Mouse (Mus musculus) spleen, postnatal 36 days (tissue): ENCODE data around the gene Atp5j2.
A peak's percentile ranks its signal among the peaks of the same experiment; 100 is the strongest.
"Not testable (repeated sequence)": the region's sequence is repeated elsewhere in the genome, so short reads cannot be mapped to it uniquely, and the experiment has no call there.

Experiments
- DNase-seq, 2 experiments: peaks; one replicate each; pipeline ENCODE4 v3.0.0; 2022; ENCODE audit warnings: low spot score in 2 of 2, mixed read lengths in 1 of 2

Atp5j2 gene

DNA sequence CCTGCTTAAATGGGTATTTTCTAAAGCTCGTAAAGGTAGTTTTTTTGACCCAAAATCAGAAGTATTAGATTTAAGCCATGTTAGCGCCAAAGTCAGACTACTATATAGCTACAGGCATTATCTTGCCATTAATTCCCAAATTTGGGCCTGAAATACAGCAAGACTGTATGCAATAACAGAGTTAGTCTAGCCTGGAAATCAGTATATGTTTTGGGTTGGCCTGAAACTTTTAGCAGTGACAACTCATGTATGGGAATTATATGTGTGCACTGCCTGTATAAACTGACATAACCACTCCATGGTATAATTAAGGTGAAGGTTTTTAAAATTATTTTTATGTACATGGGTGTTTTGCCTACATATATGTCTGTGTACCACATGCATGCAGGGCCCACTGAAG is at the start of gene Atp5j2:
Gene Atp5j2 (minus strand): TSS at position 101 of the 400 bp plus-strand sequence.
- DNase-seq, result no peak

DNA sequence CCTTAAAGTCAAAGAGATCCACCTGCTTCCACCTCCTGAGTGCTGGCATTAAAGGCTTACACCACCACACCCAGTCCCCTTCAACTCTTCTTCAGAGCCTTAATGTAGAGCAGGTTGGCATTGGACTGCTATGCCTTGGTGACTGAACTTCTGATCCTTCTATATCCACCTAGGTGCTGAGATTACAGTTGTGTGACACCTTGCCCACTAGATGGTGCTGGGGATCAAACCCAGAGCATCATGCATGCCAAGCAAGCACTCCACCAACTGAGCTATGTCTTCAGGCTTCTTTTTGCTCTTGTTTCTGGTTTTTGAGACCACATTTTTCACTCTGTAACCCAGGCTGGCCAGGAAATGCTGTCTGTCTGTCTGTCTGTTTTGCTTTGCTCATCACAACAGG is 42.8 kb upstream of the Atp5j2 start:
- DNase-seq, result peak; percentile 25 to 27

DNA sequence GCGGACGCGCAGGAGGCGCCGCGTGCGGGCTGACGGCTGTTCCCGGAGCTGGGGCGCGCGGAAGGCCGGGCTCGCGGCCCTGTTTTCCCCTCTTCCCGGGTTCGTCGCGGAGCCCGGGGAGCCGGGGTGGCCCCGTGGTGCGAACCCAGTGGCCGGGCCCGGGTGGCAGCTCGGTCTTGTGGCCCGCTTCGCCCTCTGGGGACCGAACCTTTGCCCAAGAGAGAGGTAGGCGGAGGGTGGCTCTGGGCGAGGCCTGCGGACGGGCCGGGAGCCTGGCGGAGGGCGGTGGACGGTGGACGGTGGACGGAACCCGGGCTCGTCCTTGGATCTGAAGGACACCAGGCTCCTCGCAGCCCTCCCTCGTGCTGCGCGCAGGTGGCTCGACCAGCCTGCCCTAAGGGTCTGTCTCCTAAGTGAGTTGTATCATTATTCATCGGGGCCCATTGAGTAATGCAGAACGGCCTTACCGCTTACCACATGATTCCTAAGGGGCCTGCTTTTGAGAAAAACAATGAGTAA is 40.1 kb upstream of the Atp5j2 start:
- DNase-seq, result no peak

DNA sequence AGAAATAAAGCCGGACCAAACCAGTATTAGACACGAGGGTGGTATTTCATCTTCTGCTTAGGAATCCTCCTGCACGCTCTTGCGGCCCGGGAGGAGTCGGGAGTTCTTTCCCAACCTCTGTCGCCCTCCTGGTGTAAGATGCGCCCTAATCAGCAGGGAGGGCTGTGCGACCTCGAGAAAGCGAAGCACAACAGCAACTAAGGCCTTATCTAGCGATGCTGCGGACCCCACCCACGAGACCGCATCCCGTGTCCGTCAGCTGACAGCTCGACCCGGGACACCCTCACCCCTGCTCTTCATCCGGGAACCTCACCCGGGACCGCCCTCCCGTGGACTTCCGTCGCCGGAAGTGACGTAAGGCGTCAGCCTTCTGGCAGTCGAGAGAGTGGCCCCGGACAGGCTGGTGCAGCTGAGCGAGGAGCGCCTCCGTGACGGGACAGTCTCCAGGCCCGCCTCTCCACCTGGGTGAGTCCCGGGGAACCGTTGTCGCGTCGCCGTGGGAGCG is 39.6 kb upstream of the Atp5j2 start, which contains the start of gene Zfp655:
Gene Zfp655 (plus strand): TSS at position 349 of the 505 bp plus-strand sequence.
- peak; percentile 97 for DNase-seq

DNA sequence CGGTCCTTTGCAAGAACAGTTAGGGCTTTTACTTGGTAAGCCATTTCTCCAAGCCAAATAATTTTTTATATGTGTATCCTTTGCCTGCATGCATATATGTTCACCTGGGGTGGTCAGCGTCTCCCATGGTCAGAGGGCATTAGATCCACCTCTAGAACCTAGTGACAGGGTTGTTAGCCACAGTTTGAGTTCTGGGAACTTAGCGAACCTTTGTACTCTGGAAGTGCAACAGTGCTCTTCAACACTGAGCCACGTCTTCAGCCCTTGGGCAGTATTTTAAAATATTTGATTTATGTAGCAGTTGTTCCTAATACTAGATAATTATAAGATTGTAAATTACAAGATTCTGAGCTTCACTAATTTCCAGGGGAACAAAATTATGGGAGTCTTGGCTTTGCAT is 38.8 kb upstream of the Atp5j2 start:
- DNase-seq, result no peak

DNA sequence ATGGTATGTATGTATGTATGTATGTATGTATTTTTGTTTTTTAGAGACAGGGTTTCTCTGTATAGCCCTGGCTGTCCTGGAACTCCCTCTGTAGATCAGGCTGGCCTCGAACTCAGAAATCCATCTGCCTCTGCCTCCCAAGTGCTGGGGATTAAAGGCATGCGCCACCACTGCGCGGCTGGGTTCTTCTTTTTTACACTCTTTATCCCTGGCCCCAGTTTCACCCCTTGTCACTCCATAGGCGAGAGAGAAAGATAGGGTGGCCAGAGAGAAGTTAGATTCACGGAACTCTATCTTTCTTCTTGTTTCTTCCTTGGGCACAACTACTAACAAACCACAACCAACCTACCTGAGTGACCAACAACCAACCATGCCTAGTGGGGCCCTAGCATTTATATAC is 37.4 kb upstream of the Atp5j2 start:
- not testable (repeated sequence) for DNase-seq

DNA sequence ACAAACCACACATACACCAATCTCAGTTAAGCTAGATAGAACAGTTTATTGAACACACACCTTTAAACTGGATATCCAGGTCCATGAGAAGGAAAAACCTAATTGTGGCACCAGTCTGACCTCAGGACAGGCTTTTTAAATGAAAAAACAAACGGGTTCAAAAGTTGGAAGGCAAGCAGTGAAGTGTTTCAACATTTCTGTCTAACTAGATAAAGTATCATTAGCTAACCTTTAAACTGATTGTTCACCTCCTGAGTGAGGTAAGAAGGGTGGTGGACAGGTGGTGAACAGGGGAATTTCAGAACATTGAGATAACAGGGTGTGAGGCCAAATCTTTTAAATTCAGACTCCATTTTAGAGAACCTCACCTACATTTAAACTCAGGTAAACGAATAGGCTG is 34.6 kb upstream of the Atp5j2 start:
- no peak for DNase-seq

DNA sequence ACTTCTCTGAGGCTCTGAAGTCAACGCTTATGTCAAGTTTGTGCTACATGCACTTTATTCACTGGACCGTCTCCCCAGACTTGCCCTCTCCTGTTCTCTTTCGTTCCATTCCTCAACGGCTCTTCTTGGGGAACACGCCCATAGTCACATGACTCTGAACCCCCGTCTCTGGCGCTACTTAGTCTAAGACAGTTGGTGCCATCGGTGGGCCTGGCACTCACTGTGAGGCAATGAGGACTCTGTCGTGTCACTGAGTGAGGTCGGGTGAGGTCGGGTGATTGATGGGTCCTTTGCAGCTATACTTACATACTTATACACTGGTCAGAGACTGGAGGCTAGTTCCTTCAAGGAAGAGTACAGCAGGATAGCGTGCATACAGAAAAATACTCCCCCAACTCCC is 31.5 kb upstream of the Atp5j2 start:
- no peak for DNase-seq

DNA sequence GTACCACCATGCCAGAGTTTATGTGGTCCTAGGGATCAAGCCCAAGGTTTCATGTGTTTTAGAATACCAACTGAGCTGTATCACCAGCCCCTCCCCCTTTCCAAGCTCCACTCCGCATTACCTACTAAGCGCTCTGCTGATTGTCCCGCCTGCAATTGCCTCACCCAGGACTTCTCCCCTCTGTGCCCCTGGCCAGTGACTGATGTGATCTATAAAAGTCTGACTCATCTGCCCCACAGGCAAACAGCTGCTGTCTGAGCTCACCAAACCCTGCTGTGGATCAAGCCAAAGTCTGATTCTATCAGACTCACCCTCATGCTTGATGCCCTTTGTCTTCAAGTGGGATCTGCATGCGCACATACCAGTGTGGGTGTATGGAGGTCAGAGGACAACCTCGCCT is 31.0 kb upstream of the Atp5j2 start:
- DNase-seq, result no peak

DNA sequence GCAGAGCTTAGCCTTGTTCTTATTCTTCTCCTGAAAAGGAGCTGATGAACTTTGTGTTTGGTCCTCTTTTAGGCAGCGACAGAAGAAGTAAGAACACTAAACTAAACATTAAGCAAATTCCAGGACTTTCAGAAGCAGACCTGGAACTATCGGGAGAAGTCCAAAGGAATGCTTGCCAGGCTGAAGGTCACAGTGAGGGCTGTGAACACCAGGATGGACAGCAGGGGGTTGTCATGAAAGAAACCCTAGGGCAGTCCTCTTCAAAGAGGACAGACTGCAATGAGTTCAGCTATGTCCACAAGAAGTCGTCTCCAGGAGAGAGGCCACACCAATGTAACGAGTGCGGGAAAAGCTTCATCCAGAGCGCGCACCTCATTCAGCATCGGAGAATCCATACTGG is 28.1 kb upstream of the Atp5j2 start:
- DNase-seq, result no peak

DNA sequence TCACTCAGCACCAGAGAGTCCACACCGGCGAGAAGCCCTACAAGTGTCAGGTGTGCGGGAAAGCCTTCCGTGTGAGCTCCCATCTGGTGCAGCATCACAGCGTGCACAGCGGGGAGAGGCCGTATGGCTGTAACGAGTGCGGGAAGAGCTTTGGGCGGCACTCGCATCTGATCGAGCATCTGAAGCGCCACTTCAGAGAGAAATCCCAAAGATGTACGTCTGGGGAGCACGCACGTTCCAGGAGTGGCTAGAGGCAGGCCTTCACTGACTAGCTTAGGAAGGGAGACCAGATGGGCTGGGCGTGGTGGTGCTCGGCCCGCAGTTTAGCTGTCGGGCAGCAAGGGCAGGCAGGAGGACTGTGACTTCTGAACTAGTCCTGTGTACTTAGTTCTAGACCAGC is 26.8 kb upstream of the Atp5j2 start:
- no peak for DNase-seq

DNA sequence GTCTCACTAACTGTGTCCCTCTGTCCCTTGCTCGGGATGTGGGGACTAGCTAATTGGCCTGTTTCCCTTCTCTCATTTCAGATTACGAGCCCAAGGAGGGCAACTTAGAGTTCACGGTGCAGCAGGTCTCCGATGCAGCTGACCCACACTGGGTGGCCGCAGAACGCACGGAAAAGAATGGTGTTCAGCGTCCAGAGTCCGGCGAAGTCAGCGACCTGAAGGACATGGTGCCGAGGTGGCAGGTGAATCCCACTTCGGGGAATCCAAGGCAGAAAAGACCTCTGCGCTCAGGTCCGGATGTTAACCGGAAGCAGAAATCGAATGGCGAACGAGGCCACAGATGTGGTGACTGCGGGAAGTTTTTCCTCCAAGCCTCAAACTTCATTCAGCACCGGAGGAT is 26.3 kb upstream of the Atp5j2 start:
- no peak for DNase-seq

DNA sequence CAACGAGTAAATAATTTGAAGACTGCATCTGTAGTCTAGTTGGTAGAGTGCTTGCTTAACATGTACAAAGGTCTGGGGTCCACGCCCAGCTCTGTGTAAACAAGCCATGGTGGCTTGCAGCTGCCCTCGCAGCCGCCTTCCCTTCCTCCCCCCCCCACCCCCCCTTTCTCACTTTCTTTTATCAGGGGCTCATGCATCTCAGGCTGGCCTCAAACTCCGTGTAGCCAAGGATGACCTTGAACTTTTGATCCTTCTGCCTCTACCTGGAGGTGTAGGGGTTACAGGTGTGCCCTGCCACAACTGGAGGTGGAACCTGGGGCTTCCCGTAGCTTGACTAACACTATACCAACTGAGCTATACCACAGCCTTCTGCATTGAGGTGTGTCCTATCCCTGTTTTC is 25.9 kb upstream of the Atp5j2 start:
- no peak for DNase-seq

DNA sequence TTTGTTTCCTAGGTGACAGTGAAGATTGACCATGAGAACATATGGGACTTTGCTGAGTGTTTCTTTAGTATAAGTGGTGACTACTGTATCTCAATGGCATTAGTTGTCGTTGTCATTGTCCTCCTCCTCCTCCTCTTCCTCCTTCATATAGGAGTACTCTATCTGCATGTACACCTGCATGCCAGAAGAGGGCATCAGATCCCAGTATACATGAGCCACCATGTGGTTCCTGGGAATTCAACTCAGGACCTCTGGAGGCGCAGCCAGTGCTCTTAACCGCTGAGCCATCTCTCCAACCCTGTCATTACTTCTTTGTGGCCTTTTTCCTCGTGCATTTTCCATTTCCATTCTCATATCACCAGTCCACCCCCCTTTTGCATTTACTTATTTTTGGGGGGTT is 22.8 kb upstream of the Atp5j2 start:
- no peak for DNase-seq

DNA sequence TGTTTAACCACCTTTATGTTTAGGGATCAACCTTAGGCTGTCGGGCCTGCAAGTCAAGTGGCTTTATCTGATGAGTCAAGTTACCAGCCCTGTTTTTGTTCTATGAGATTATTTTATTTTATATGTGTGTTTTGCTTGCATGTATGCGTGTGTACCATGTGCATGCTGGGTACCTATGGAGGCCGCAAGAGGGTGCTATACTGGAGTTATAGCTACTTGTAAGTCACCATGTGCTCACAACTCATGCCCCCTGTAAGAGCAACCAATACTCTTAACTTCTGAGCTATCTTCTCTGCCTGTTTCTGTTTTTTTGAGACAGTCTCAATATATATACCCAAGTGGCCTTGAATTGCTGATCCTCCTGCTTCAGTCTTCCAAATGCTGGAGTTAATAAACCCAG is 21.6 kb upstream of the Atp5j2 start:
- no peak for DNase-seq

DNA sequence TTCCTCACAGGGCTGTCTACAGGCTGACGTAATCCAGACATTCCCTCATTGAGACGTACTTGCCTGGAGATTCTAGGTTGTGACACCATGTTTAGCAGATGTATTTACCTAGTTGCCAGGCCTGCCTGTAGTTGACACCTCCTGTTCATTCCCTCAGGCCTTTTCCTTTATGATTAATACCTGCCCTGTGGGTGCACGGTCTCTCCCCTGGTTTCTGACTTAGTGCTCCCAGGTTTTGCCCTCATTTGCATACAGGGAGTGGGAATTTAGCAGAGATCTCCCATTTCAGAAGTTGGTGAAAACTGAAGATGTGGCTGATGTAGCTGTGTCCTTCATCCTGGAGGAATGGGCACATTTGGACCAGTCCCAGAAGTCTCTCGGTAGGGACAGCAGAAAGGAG is 20.4 kb upstream of the Atp5j2 start:
- DNase-seq, result no peak

DNA sequence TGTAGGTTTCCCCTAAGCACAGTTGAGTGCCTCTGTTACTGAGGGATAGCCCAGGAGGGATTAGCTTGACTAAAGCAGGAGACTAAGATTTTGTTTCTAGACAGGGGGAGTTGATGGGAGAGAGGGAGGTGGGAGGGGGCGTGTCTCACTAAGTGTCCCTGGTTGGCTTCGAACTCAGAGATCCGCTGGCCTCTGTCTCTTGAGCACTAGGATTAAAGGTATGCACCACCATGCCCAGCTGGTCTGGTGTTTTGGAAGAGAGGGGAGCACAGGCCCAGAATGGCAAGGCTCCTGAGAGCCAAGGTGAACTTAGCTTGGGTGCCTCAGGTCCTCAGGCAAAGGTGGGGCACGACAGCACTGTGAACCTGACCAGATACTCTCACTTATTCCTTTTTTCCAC is 19.5 kb upstream of the Atp5j2 start:
- DNase-seq, result no peak

DNA sequence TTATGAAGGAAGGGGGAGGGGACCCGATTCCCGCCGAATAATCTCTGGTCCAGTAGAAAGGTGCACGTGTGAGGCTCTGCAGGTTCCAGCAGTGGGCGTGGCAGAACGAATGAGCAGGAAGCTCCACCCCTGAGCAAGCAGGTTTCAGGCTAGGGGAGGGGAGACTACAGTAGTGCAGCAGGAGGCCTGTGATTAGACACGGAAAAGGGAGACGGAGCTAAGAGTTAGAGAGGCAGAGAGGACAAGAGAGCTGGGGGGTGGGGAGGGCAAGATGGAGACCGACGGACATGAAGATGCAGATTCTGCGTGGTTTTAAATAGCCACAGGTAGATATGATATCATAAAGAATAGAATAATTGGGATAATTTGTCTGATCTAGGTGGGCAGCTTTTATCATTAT is 16.5 kb upstream of the Atp5j2 start:
- not testable (repeated sequence) for DNase-seq

DNA sequence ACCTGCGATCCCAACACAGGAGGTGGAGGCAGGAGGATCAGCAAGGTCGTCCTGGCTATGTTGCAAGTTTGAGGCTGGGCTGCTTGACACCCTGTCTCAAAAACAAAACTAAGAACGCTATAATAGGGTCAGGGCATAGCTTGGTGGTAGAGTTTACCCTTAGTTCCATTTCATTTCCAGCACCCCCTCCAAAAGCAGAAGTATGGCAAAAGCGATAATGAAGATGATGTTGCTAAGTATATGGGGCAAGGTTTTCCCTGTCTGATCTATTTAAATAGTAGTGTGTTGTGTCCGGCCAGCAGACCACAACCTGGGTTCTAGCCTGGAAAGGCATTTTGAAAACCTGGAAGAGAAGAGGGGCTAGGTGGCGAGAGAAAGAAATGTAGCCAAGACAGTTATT is 16.1 kb upstream of the Atp5j2 start:
- DNase-seq, result no peak

DNA sequence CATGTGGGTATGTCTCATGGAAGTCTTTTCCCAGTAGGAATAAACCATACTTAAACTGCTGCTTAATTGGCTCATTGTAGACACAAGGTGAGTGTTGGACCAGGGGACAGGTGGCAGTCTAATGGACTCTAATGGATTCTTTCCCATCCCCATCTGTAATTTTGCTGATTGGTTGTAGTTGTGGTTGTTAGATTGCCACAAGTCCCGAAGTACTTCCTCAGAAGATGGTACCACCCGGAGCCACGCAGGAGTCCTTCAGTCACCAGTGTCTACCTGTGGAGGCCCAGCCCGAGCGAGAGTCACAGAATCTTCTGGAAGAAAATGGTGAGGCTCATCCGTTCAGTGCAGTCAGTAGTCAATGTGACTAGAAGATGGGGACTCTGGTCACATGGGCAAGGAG is 15.5 kb upstream of the Atp5j2 start:
- DNase-seq, result no peak

DNA sequence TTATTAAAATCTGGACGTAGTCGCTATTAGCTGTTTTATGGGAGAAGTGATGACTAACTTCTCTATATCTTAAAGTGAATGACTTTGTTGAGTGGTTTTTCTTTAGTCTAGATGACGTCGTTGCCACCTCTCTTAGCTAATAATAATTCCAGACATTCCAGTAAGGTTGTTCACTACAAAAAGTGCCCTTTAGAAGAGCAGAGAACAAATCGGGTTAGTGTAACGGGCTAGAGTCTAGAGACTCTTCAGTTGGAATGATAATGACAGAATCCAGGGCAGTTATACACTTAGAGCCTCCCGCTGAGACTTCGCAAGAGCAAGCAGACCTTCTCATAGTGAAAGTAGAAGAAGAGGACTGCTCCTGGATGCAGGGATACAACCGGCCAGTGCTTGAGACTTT is 13.2 kb upstream of the Atp5j2 start:
- no peak for DNase-seq

DNA sequence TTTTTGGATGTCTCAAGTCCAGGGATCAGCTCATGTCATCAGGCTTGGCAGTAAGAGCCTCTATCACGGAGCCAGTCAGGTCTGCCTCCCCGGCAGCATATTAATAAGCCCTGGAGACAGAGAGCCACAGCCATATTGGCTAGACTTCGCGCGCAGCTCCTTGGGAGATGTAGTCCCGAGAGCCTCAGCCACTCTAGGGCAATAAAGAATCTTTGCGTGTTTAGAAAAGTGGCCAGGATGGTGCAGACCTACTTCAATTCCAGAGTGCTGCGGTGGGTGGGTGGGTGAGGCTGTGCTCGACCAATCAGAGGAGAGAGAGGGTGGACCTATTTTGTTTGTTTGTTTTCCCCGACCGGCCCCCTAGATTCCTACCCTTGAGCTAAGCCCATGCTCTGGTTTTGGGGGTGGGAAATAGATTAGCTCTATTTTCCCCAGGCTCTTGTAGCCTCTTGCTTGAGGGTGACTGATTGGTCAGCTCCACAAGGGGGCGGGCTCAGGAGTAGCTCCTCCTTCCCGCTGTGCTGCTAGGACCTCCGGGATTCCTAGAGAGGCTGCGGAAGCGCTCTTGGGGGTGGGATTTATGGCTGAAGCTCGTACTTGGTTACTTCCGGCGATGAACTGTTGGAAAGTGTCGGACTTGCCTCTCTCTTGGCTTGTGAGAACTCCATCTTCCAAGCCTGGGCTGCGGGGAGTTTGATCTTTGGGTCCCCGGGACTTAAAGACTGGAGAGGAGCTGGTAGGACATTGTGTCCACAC is 12.3 kb upstream of the Atp5j2 start, which contains the start of gene Zkscan5:
Gene Zkscan5 (plus strand): TSS at position 627 of the 756 bp plus-strand sequence.
- DNase-seq, result peak; percentile 97

DNA sequence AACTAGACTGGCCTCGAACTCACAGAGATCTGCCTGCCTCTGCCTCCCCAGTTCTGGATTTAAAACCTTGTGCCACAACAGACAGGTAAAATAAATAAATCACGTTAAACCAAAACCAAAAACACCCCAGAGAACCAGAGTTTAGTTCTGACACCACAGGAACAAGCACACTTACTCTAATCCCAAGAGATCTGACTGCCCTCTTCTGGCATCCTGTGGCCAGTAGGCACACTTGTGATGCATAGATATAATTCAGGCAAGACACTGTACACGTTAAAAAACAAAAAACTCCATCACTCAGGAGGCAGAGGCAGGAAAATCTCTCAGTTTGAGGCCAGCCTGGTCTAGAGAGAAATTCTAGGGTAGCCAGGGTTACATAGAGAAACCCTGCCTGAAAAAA is 10.6 kb upstream of the Atp5j2 start:
- DNase-seq, result no peak
